Mouse (Mus musculus): ENCODE data around the gene Haao. TPM values are rescaled to one million over a fixed set of nuclear protein-coding genes. Genes with fewer than 3 reads are reported as not detected.

Gene Haao
- total RNA-seq, 4 experiments from 2014 or later, result 0.40 TPM; not detected in 3

DNA sequence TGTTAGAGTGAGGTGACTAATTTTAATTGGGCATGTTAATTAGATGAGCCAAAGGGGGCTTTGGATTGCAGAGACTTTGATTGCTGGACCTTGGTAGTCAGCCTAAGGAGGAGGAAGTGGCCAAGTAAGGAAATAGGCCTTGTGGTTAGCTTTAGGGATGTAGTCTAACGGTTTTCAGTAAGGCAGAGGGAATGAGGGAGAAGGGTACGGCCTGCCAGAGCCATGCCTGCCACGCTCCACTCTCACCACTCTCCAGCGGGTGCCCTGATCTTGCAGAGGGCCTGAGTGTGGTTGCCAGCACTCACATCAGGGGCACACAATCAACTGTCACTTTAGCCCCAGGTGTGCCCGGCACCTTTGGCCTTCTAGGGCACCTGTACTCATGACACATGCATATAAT lies 57.6 kb downstream of the Haao start:
- no peak for DNase-seq (ENCODE audit: low spot score in 2 of 2)

DNA sequence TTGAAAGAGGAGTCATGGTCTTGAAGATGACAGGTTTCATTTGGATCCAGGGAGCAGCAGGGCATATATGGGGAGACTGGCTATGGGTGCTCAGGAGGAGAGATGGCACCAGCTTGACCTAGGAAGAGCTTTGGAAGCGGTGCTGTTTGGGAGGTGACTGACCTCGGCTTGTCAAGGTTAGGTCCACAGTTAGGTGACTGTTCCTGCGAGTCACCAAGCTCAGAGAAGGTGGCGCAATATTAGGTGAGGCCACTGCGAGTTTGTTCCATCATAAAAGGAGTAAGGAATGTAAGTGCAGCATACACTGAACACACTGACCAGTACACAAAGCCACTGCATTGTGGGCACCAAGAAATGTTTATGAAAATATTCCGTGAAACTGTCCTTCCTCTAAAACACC lies 61.3 kb downstream of the Haao start:
- DNase-seq (ENCODE audit: low spot score in 2 of 2), result no peak

DNA sequence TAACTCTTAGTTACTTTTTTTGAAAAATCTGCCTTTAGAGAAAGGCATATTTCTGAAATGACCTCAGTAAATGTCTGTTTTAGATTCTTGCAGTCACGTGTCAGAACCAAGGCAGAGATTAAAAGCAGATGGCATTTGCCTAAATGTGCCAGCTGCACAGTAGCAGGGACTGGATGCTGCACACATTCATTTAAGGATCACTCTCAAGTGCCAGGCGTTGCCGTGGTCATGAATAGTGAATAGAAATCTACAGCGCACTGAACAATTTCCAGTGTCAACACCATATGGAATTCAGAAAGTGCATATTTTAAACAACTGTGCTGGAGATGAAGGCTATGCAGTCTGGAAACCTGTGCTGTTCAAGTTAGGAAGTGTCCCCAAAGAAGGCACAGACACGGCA lies 65.0 kb downstream of the Haao start:
- no peak for DNase-seq (ENCODE audit: low spot score in 2 of 2)

Other genes starting within 250 kb of the Haao start
- gene Kcng3, start 216.1 kb downstream of the Haao start, total RNA-seq (2022), result under 1 TPM in 1 of 4 experiments, not detected in 3; 0.09 TPM
- gene Mta3, start 141.8 kb downstream of the Haao start, total RNA-seq (2022), result 1 to 10 TPM; 6.1 to 8.8 (median 7.3) TPM